Mouse (Mus musculus) embryonic fibroblast, embryonic 13.5 days (primary cell): ENCODE data around the gene Zfp296. TPM values are rescaled to one million over a fixed set of nuclear protein-coding genes. Genes with fewer than 3 reads are reported as not detected.
"Not testable (repeated sequence)": the region's sequence is repeated elsewhere in the genome, so short reads cannot be mapped to it uniquely, and the experiment has no call there.

ENCODE experiments used
- H3K27ac ChIP-seq: 2 replicates; pipeline ENCODE4 v1.5.1; 2012; ENCODE audit warnings: low read length, control low read depth, inconsistent platforms; ENCODE audit not compliant: insufficient read depth
- H3K4me1 ChIP-seq: 2 replicates; pipeline ENCODE4 v1.6.1; 2011; ENCODE audit warnings: low read length; ENCODE audit not compliant: control insufficient read depth, insufficient read depth
- H3K4me3 ChIP-seq: 2 replicates; pipeline ENCODE4 v1.5.1; 2011; ENCODE audit warnings: mild to moderate bottlenecking, control low read depth, low read length; ENCODE audit not compliant: insufficient read depth
- CTCF ChIP-seq: IDR thresholded peaks from 2 replicates; pipeline ENCODE4 v1.5.1; 2011; ENCODE audit warnings: mild to moderate bottlenecking, control low read depth, low read length, moderate library complexity, borderline replicate concordance; ENCODE audit not compliant: insufficient read depth
- POLR2A ChIP-seq: IDR thresholded peaks from 2 replicates; pipeline ENCODE4 v1.6.1; 2011; ENCODE audit warnings: low read depth, mild to moderate bottlenecking, control low read depth, low read length, moderate library complexity
- polyA plus RNA-seq: library from polyadenylated mRNA; stranded (reverse); fragments of >200 nt; gene quantifications from 2 replicates; pipeline ENCODE4 v1.2.4, GENCODE M21; 2011; ENCODE audit warnings: low read depth; ENCODE audit not compliant: missing spikeins, insufficient read length

The Zfp296 gene
- polyA plus RNA-seq, 1 experiment: 1.5 TPM

DNA sequence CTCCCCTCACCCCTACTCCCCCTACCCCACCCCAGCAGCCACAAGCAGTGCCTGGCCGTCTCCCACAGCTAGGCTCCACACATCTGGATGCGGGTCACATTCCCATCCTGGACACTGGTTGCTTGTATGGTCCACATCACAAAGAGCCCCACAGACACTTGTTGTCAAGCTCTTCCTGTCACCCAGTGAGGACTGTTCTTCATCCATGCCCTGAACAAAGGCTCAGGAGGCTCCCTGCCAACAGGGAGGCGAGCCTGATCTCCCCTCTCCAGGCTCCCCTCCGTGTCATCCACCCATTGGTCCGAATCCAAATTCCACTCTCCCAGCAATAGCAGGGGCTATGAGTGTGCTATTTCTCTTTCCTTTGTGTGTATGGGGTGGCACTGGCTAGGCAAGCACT, 23.5 kb downstream of the Zfp296 start:
- no peak overlapping the region for H3K27ac ChIP-seq

DNA sequence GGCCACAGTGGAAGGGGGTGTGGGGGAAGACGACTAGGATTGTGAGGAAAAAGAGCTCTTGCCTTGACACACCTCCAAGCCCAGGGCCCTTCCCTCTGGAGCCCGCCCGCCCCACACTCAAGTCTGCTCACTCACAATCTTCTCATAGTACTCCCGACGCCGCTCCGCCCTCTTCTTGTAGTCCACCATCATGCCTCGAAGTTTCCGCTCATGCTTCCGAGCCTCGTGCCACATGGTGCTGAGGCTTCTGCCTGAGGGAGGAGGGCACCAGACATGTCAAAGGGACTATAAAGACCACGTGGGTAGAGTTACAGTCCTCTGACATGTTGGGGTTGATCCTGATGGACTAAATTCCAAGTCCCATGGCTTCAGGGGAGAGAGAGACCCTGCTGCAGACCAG, 26.0 kb downstream of the Zfp296 start:
- peaks cover 8% of the 10 kb centered on the region; the same call in 1 of the 2 replicates for H3K4me1 ChIP-seq
- H3K27ac ChIP-seq: no peak overlapping the region
- TF ChIP-seq POLR2A: no peak
- TF ChIP-seq CTCF: no peak
- H3K4me3 ChIP-seq: peak overlapping the region; percentile 84

More for the DNA sequence above, 23.5 kb downstream of the Zfp296 start:
- no peak for TF ChIP-seq POLR2A
- TF ChIP-seq CTCF: no peak
- Histone ChIP-seq H3K4me1 (peaks cover 8% of the 10 kb centered on the region; the same call in 1 of the 2 replicates), H3K4me3 (no peak overlapping the region)

DNA sequence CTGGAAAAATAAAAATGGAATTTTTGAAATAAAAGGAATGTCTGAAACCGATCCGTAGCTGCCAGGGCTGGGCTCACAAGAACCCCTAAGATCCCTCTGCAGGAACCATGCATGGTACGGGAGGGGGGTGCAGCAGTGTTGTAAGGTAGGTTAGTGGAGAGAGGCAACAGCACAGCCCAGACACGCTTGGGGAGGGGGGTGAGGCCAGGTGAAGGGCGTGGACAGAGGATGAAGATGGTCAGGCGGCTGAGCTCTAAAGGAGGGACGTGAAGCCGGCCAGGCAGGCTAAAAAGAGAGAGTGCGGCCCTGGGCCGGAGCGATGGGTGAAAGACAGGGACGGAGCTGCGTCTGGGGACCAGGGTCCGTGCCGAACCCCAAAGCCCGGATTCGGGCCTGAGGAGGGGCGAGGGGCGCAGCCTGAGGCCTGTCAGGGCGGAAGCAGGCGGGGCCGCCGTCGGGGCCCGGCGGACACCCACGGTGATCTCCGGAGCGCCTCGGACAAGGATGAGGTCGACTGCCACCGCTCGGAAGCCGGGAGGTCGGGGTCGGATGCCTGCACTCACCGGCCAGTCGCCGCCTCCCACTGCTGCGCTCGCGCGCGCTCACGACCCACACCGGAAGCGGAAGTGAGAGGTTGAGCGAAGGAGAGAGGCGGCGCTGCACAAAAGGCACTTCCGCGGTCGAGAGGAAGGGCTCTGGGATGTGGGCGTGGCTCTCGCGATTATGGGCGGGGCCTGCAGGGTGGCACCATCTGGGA, 26.9 kb downstream of the Zfp296 start, which contains the start of gene Clasrp:
TSS of gene Clasrp (minus strand) at position 638 of the 757 bp plus-strand sequence.
- Histone ChIP-seq H3K27ac (peak within 1 kb of the TSS; percentile 61), H3K4me3 (peak within 1 kb of the TSS; percentile 84)
- TF ChIP-seq CTCF (no peak), POLR2A (peak; percentile 85)

DNA sequence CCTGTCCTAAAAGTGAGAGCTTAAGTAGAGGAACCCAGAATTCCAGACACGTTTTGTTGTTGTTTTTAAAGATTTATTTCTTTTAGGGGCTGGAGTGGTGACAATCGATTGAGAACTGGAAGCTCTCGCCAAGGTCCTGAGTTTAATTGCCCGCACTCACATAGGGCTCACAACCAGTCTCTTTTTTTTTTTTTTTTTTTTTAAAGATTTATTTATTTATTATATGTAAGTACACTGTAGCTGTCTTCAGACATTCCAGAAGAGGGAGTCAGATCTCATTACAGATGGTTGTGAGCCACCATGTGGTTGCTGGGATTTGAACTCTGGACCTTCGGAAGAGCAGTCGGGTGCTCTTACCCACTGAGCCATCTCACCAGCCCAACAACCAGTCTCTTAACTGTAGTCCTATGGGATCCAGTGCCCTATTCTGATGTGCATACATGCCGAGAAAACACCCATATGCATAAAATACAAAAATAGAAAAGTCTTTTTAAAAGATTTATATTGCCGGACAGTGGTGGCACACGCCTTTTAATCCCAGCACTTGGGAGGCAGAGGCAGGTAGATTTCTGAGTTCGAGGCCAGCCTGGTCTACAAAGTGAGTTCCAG, 27.6 kb downstream of the Zfp296 start:
- H3K4me1 ChIP-seq, H3K4me3 ChIP-seq, H3K27ac ChIP-seq: not testable (repeated sequence)

More for the DNA sequence above, 26.9 kb downstream of the Zfp296 start, which contains the start of gene Clasrp:
- peaks cover 8% of the 10 kb centered on the region; the same call in 1 of the 2 replicates for H3K4me1 ChIP-seq

DNA sequence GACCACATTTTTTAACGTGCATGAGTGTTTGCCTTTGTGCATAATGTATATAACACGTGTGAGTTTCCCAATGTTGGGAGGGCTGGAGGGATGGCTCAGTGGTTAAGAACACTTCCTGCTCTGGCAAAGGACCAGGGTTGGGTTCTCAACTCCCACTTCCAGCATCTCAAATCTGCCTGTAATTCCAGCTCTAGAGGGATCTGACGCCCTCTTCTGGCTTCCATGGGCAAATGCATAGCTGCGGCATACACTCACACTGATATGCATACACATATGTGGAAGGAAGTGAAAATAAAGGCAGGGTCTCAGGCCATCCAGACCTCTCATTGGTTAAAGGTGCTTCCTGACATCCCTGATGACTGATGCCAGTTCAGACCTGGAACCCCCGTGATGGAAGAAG, 30.2 kb downstream of the Zfp296 start:
- no peak for TF ChIP-seq POLR2A
- no peak for TF ChIP-seq CTCF
- H3K4me3 ChIP-seq: no peak overlapping the region

DNA sequence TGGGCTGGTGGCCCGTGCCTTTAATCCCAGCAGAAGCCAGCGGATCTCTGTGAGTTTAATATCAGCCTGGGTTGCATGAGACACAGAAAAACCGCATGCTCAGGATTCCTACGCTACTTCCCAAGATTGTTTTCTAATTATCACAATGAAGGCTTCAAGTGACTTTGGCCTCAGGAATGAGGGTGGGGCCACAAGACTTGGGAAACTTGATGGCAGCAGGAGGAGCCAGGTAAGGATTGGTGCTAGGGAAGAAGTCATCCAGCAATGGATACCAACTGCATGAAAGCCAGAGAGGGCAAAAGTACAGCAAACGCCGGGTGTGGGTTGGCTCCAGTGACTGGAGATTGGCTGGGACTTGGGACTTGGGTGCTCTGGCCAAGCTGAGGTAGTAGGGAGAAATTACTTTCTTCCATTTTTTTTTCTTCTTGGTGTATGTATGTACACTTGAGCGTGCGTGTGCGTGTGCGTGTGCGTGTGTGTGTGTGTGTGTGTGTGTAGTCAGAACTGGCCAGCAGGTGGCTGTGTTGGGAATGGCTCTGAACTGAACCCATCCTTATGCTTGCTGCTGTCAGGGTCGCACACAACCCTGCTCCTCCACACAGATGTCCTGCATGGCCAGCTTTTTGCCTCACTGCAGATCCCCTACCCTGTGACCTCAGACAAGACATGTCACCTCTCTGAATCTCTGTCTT, 32.7 kb downstream of the Zfp296 start:
- no peak overlapping the region for H3K4me3 ChIP-seq
- TF ChIP-seq POLR2A (no peak), CTCF (peak; percentile 32; the same call in 1 of the 2 replicates)
- no peaks in the 10 kb centered on the region for H3K4me1 ChIP-seq
- H3K27ac ChIP-seq: peak overlapping the region; percentile 23; the same call in 1 of the 2 replicates

More for the DNA sequence above, 30.2 kb downstream of the Zfp296 start:
- Histone ChIP-seq H3K27ac (no peak overlapping the region), H3K4me1 (0 out of 2 replicates have a peak, but pooled peaks cover 5% of the 10 kb centered on the region)

DNA sequence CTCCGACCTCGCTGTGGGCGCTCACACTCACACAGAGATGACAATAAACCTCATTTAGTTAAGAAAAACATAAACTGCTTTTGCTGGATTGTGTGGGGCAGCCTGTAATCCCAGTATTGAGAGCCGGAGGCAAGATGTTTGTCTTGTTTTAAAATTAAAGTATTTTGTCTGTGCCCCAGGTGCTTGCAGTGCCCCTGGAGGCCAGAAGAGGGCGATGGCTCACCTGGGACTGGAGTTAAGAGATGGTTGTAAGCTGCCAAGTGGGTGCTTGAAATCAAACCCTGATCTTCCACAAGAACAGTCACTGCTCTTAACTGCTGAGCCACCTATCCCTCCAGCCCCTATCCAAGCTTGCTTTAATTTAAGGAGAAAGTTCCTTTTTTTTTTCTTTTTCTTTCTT, 33.9 kb downstream of the Zfp296 start:
- H3K4me1 ChIP-seq: no peaks in the 10 kb centered on the region
- TF ChIP-seq POLR2A (no peak), CTCF (no peak)
- no peak overlapping the region for H3K27ac ChIP-seq
- H3K4me3 ChIP-seq: no peak overlapping the region

DNA sequence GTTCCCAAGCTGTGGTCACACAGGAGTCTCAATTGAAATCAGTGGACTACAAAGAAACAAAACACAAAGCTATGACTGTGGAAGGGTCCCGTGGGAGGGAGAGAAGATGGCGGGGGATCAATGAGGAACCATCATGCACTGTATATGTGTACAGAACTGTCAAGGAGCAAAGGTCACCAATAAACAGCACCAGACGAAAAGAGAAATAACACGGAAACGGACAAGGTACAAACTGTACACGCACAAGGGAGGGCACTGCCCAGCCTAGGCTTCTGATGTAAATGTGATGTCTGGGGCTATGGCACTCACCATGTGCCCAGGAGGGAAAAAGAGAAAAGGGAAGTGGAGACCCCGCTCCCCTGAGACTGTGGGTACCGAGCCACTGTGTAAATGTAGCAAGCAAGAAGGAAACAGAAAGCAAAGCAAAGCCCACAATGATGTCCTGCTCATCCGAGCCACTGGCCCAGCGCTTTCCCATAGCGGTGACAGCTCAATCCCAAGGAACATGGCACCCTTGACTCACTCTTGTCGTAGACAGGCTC, 38.0 kb downstream of the Zfp296 start:
- no peak overlapping the region for H3K27ac ChIP-seq
- TF ChIP-seq CTCF (no peak), POLR2A (no peak)
- H3K4me1 ChIP-seq: no peaks in the 10 kb centered on the region
- no peak overlapping the region for H3K4me3 ChIP-seq

DNA sequence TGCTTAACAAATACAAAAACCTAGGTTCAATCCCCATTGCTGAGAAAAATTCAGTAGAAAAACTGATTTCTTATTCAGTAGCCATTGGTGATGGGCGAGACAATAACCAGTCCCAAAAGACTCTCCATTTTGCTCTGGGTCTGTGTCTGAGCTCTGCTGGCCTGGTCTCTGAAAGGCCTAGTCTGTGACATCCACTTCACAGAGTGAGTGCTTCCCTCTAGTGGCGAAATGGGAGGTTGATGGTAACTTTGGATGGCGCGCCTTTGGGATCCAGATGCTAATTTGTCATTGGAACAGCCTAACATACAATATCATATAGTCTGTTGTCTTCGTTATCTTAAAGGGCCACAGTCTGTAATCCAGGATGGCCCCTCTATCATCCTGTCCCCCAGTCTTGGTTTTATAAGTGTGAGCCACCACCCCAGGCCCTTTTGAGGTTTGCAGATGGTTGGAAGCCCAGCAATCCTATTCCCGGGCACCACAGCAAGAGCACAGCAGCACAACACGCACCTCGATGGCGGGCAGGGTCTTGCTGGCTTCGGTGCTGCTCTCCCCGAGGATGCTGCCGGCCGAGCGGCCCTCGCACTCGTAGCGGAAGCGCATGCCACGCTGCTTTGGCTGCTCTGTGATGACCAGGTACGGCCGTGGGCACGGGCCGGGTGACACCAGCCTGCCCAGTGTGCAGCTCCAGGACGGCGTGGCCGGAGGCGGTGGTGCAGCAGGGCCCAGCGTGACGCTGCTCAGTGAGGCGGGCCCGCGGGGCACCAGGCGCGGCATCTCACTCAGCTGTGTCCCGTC, 42.1 kb downstream of the Zfp296 start:
- Histone ChIP-seq H3K27ac (no peak overlapping the region), H3K4me1 (no peaks in the 10 kb centered on the region), H3K4me3 (no peak overlapping the region)
- TF ChIP-seq CTCF (peak; percentile 61; the same call in 1 of the 2 replicates), POLR2A (no peak)
